Mouse (Mus musculus) megakaryocyte, embryonic 14.5 days (primary cell): ENCODE results near the gene Irs3. TPM values are rescaled to one million over a fixed set of nuclear protein-coding genes. Genes with fewer than 3 reads are reported as not detected.
A peak's percentile ranks its signal among the peaks of the same experiment; 100 is the strongest.

Experiments
- H3K27me3 ChIP-seq: replicated peaks from 2 replicates; pipeline ENCODE3; 2012; ENCODE audit warnings: inconsistent platforms
- H3K36me3 ChIP-seq: replicated peaks from 2 replicates; pipeline ENCODE3; 2012; ENCODE audit warnings: low read length, inconsistent platforms, mixed read lengths
- H3K4me1 ChIP-seq: 2 replicates; pipeline ENCODE4 v1.6.1; 2012; ENCODE audit warnings: inconsistent platforms
- H3K4me3 ChIP-seq: replicated peaks from 2 replicates; pipeline ENCODE3; 2012; ENCODE audit warnings: moderate library complexity, mild to moderate bottlenecking, inconsistent platforms
- H3K9me3 ChIP-seq: 2 replicates; pipeline ENCODE4 v1.6.1; 2012; ENCODE audit warnings: inconsistent platforms
- FLI1 ChIP-seq: IDR thresholded peaks from 2 replicates; pipeline ENCODE4 v1.6.1; 2012; ENCODE audit warnings: low read length, inconsistent platforms, mixed read lengths
- GATA1 ChIP-seq: IDR thresholded peaks from 3 replicates; pipeline ENCODE4 v1.6.1; 2012; ENCODE audit warnings: mixed read lengths, low read length, inconsistent platforms, borderline replicate concordance
- polyA plus RNA-seq: library from polyadenylated mRNA; stranded (reverse); fragments of >175 nt; gene quantifications from 2 replicates; pipeline ENCODE4 v1.2.3, GENCODE M21; 2012; ENCODE audit warnings: low replicate concordance; ENCODE audit not compliant: insufficient read depth

Irs3 gene
- polyA plus RNA-seq, 1 experiment: not detected

DNA sequence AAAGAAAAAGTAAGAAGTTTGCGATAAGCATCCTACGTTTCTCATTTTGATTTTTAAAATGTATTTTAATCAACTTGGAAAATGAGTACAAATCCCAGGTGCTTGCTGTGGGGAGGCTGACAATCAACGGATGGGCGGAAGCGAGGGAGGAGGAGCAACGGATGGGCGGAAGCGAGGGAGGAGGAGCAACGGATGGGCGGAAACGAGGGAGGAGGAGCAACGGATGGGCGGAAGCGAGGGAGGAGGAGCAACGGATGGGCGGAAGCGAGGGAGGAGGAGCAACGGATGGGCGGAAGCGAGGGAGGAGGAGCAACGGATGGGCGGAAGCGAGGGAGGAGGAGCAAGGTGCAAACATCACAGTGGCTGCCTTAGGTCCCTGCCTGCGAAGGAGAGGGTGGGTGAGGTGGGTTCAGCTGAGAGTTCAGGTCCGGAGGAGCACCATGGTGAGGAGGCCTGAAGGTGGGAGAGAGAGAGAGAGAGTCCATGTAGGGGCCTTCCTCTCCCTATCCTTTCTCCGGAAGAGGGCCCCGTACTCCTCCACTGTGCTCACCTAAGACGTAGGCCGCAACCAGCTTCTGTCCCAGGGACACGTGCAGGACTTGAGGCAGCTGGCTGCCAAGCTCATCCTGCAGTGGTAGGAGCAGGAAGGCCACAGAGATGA is 48.8 kb downstream of the Irs3 start:
- Histone ChIP-seq H3K27me3 (no peaks in the 10 kb centered on the region), H3K4me1 (peaks cover 58% of the 10 kb centered on the region), H3K36me3 (peaks cover 16% of the 10 kb centered on the region), H3K4me3 (peak overlapping the region; percentile 90), H3K9me3 (no peaks in the 10 kb centered on the region)
- TF ChIP-seq FLI1 (no peak), GATA1 (no peak)

DNA sequence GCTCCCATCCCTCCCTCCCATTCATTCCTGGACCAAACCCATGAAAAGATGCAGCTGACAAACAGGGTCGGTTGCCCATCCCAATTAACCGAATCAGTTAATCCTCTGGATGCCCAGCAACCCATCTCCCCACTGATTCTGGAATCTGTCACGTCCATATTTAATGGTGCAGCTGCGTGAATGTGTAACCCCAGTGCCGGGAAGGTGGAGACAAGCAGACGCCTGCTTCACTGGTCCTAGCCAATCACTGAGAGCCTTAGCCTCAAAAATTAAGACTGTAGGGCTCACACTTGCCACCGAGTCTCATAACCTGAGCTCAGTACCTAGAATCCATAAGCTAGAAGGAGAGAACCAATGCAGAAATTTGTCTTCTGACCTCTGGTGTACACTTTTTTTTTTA is 49.6 kb downstream of the Irs3 start:
- TF ChIP-seq GATA1: no peak
- no peak for TF ChIP-seq FLI1
- Histone ChIP-seq H3K9me3 (no peaks in the 10 kb centered on the region), H3K4me1 (peaks cover 62% of the 10 kb centered on the region), H3K4me3 (no peak overlapping the region), H3K36me3 (peaks cover 16% of the 10 kb centered on the region), H3K27me3 (no peaks in the 10 kb centered on the region)

Other genes starting within 250 kb of the Irs3 start
- not detected in 2 replicates for gene Zan, start 168.7 kb downstream of the Irs3 start, polyA plus RNA-seq
- 30.7 and 70.0 TPM in 2 replicates for gene Pop7, start 143.2 kb downstream of the Irs3 start, polyA plus RNA-seq
- gene Gigyf1, start 127.2 kb downstream of the Irs3 start, polyA plus RNA-seq: 13.2 and 15.3 TPM in 2 replicates
- gene Epo, start 112.5 kb downstream of the Irs3 start, polyA plus RNA-seq: not detected in 2 replicates
- 332 and 439 TPM in 2 replicates for gene Gnb2, start 112.2 kb downstream of the Irs3 start, polyA plus RNA-seq
- not detected in 2 replicates for gene Actl6b, start 92.2 kb downstream of the Irs3 start, polyA plus RNA-seq
- 1.7 and 5.8 TPM in 2 replicates for gene Tfr2, start 75.9 kb downstream of the Irs3 start, polyA plus RNA-seq
- gene Mospd3, start 44.7 kb downstream of the Irs3 start, polyA plus RNA-seq: 459 and 906 TPM in 2 replicates
- gene Pcolce, start 31.9 kb downstream of the Irs3 start, polyA plus RNA-seq: 0.09 and 0.87 TPM in 2 replicates
- gene Fbxo24, start 16.7 kb downstream of the Irs3 start, polyA plus RNA-seq: 0.15 TPM in 1 of 2 replicates, not detected in the other
- gene Lrch4, start 16.6 kb downstream of the Irs3 start, polyA plus RNA-seq: 138 and 187 TPM in 2 replicates
- 5.6 and 30.5 TPM in 2 replicates for gene Gm20605, start 16.5 kb downstream of the Irs3 start, polyA plus RNA-seq
- 62.2 and 72.5 TPM in 2 replicates for gene Sap25, start 4.4 kb downstream of the Irs3 start, polyA plus RNA-seq
- gene Agfg2, start 39.0 kb upstream of the Irs3 start, polyA plus RNA-seq: 58.4 and 131 TPM in 2 replicates
- 5.9 and 8.4 TPM in 2 replicates for gene Nyap1, start 95.9 kb upstream of the Irs3 start, polyA plus RNA-seq
- 582 and 1,005 TPM in 2 replicates for gene Tsc22d4, start 100.0 kb upstream of the Irs3 start, polyA plus RNA-seq
- 104 and 105 TPM in 2 replicates for gene Ppp1r35, start 133.1 kb upstream of the Irs3 start, polyA plus RNA-seq
- 88.7 and 584 TPM in 2 replicates for gene Mepce, start 141.9 kb upstream of the Irs3 start, polyA plus RNA-seq
- 0.70 TPM in 1 of 2 replicates, not detected in the other for gene Zcwpw1, start 142.1 kb upstream of the Irs3 start, polyA plus RNA-seq
- 1.1 TPM in 1 of 2 replicates, not detected in the other for gene Pilra, start 190.6 kb upstream of the Irs3 start, polyA plus RNA-seq
- gene Pilrb1, start 212.4 kb upstream of the Irs3 start, polyA plus RNA-seq: not detected in 2 replicates
- gene Pilrb2, start 226.1 kb upstream of the Irs3 start, polyA plus RNA-seq: 0.83 TPM in 1 of 2 replicates, not detected in the other